Mouse (Mus musculus): ENCODE measurements around the gene Tsn. TPM values are rescaled to one million over a fixed set of nuclear protein-coding genes. Genes with fewer than 3 reads are reported as not detected.

Tsn gene
- 100 to 1,000 TPM; 194 to 201 TPM for polyA plus RNA-seq (2017; shearing (Covaris generic))

GRCm38 (mm10) chr1:118311622-118312326 lies at the start of gene Tsn:
Tsn (minus strand) TSS chr1:118311739.

GRCm38 (mm10) chr1:118321661-118322201 lies 10.2 kb upstream of the Tsn start, which contains the start of gene Nifk:
Nifk (plus strand) TSS chr1:118321839.

Other genes with a start within 250 kb of the Tsn start
- gene Gm29106, start 135.2 kb downstream of the Tsn start, polyA plus RNA-seq (2017; shearing (Covaris generic)): not detected
- gene Nifk, start 10.1 kb upstream of the Tsn start, polyA plus RNA-seq (2017; shearing (Covaris generic)): 10 to 100 TPM; 54.9 to 89.2 TPM
- 10 to 100 TPM; 22.5 to 23.5 TPM for gene Clasp1, start 77.3 kb upstream of the Tsn start, polyA plus RNA-seq (2017; shearing (Covaris generic))

All from activated CD4-positive, CD25-positive, alpha-beta regulatory T cell (primary cell).